Mouse (Mus musculus) ES-E14 (cell line): ENCODE data around the gene Thap11. TPM values are rescaled to one million over a fixed set of nuclear protein-coding genes. Genes with fewer than 3 reads are reported as not detected.

ENCODE experiments used
- DNase-seq: peaks from one replicate; pipeline ENCODE4 v3.0.0-alpha.2; 2013; ENCODE audit warnings: low read depth, low spot score
- H3K27ac ChIP-seq: 2 replicates; pipeline ENCODE4 v1.5.1; 2012; ENCODE audit warnings: low read depth, mild to moderate bottlenecking, low read length, moderate library complexity, mixed read lengths; ENCODE audit not compliant: poor library complexity, insufficient read depth, severe bottlenecking
- H3K36me3 ChIP-seq: 2 replicates; pipeline ENCODE4 v1.6.1; 2012; ENCODE audit warnings: mild to moderate bottlenecking, low read length, moderate library complexity, mixed read lengths; ENCODE audit not compliant: control insufficient read depth, poor library complexity, insufficient read depth, severe bottlenecking
- H3K4me1 ChIP-seq, 2 experiments: fragments of 150-350 bp in 1 of 2; sonication (generic) in 1 of 2; 2 replicates each; pipeline ENCODE4 v1.6.1; 2012; ENCODE audit warnings: low read length in 2 of 2, mild to moderate bottlenecking in 1 of 2, mixed read lengths in 1 of 2; ENCODE audit not compliant: control insufficient read depth in 2 of 2, insufficient read depth in 2 of 2, poor library complexity in 1 of 2
- H3K4me3 ChIP-seq, 2 experiments: fragments of 150-350 bp in 1 of 2; sonication (generic) in 1 of 2; 2 replicates each; pipeline ENCODE4 v1.5.1; 2012; ENCODE audit warnings: low read length in 2 of 2, low read depth in 1 of 2, mild to moderate bottlenecking in 1 of 2, mixed read lengths in 1 of 2; ENCODE audit not compliant: insufficient read depth in 1 of 2, poor library complexity in 1 of 2, severe bottlenecking in 1 of 2
- H3K9ac ChIP-seq: 2 replicates; pipeline ENCODE4 v1.6.1; 2012; ENCODE audit warnings: low read depth, mild to moderate bottlenecking, low read length, mixed read lengths; ENCODE audit not compliant: poor library complexity, insufficient read depth, severe bottlenecking
- H3K9me3 ChIP-seq: fragments of 150-350 bp; sonication (generic); 2 replicates; pipeline ENCODE4 v1.6.1; 2012; ENCODE audit warnings: low read depth, mild to moderate bottlenecking, low read length; ENCODE audit not compliant: control insufficient read depth, insufficient read depth
- CHD2 ChIP-seq: IDR thresholded peaks from 2 replicates; pipeline ENCODE4 v1.6.1; 2014; ENCODE audit warnings: mild to moderate bottlenecking, low read depth, low read length, inconsistent platforms
- HCFC1 ChIP-seq: IDR thresholded peaks from 2 replicates; pipeline ENCODE4 v1.6.1; 2012; ENCODE audit warnings: low read length, inconsistent platforms, borderline replicate concordance; ENCODE audit not compliant: insufficient read depth
- MAFK ChIP-seq: IDR thresholded peaks from 2 replicates; pipeline ENCODE4 v1.6.1; 2014; ENCODE audit warnings: mild to moderate bottlenecking, low read depth, low read length, inconsistent platforms; ENCODE audit not compliant: insufficient read depth
- ZC3H11A ChIP-seq: IDR thresholded peaks from 2 replicates; pipeline ENCODE4 v1.6.1; 2012; ENCODE audit warnings: low read depth, mild to moderate bottlenecking, inconsistent platforms, low read length, borderline replicate concordance
- ZNF384 ChIP-seq: IDR thresholded peaks from 2 replicates; pipeline ENCODE4 v1.6.1; 2012; ENCODE audit warnings: low read depth, low read length, inconsistent platforms
- in situ Hi-C, 2 experiments: fragments of 600-800 bp; cut with MboI; formaldehyde crosslinking; loops; one replicate each; pipeline ENCODE4 v1.15.1; 2025; ENCODE audit warnings: low sequenced_read_pairs in 2 of 2, inconsistent platforms in 1 of 2; ENCODE audit not compliant: unreplicated experiment in 2 of 2
- total RNA-seq: library from RNA; depleted of rRNA; stranded (reverse); fragments of 300-350 nt; gene quantifications from 2 replicates; pipeline ENCODE4 v1.2.3, GENCODE M21; 2012

Thap11 gene
- total RNA-seq, 1 experiment: 52.5 TPM

DNA sequence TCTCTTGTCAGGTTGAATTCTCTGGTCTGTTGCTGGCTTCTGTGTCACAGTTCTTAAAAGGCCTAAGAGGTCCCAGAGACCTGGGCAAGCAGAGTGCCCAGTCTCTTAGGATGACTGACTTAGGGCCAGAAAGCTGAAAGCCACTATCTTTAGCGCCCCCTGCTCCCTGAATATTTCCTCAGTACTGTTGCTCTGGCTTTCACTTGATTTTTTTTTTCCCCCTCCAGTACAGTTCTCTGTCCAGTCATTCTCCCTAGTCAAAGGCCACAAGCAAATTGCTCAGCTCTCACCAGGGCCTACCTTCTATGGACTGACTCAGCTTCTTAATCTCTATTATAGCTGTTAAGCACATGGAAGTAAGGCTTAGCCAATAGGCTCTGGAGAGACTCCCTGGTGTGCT is 7.0 kb downstream of the Thap11 start:
- H3K9ac ChIP-seq: peak overlapping the region; percentile 98; the same call in 1 of the 2 replicates
- no peak for DNase-seq
- peaks cover 17% of the 10 kb centered on the region for H3K36me3 ChIP-seq
- peaks cover 13% of the 10 kb centered on the region in 2 experiments for H3K4me1 ChIP-seq
- peak overlapping the region; percentile 94 to 98 for H3K4me3 ChIP-seq
- no peaks in the 10 kb centered on the region for H3K9me3 ChIP-seq
- no peak for TF ChIP-seq ZNF384
- no peak for TF ChIP-seq HCFC1
- no peak for TF ChIP-seq MAFK
- TF ChIP-seq ZC3H11A: no peak
- TF ChIP-seq CHD2: no peak
- no peak overlapping the region for H3K27ac ChIP-seq
- in situ Hi-C loops: no loop called here

GRCm38 (mm10) chr8:105866364-105867029 is 11.6 kb downstream of the Thap11 start:
- Histone ChIP-seq H3K9ac (peak overlapping the region; percentile 47; the same call in 1 of the 2 replicates), H3K36me3 (peaks cover 47% of the 10 kb centered on the region), H3K27ac (no peak overlapping the region; the same call in 1 of the 2 replicates), H3K9me3 (no peaks in the 10 kb centered on the region), H3K4me1 (peaks cover 12 to 30% of the 10 kb centered on the region in 2 experiments), H3K4me3 (no peak overlapping the region)
- no peak for DNase-seq
- in situ Hi-C loops: no loop called here
- TF ChIP-seq HCFC1 (no peak), CHD2 (no peak), MAFK (no peak), ZNF384 (no peak), ZC3H11A (no peak)

GRCm38 (mm10) chr8:105874301-105874700 is 19.4 kb downstream of the Thap11 start:
- peaks cover 50% of the 10 kb centered on the region for H3K36me3 ChIP-seq
- no peak overlapping the region for H3K27ac ChIP-seq
- H3K9ac ChIP-seq: no peak overlapping the region
- no peak for DNase-seq
- no peak overlapping the region for H3K4me3 ChIP-seq
- TF ChIP-seq ZNF384 (no peak), MAFK (no peak), HCFC1 (no peak), CHD2 (no peak), ZC3H11A (no peak)
- no peaks in the 10 kb centered on the region for H3K9me3 ChIP-seq
- H3K4me1 ChIP-seq: peaks cover 1% of the 10 kb centered on the region in 2 experiments; a peak in 2 of 4 replicates
- in situ Hi-C loops: no loop called here

- TF ChIP-seq HCFC1 (peak; percentile 88), MAFK (no peak)
- Histone ChIP-seq H3K9ac (peak within 1 kb of the TSS; percentile 88), H3K4me3 (peak within 1 kb of the TSS; percentile 80 to 86), H3K27ac (no peak within 1 kb of the TSS), H3K9me3 (no peaks in the 10 kb centered on the region), H3K36me3 (peaks cover 27% of the 10 kb centered on the region), H3K4me1 (peaks cover 4 to 6% of the 10 kb centered on the region in 2 experiments; a peak in 2 of 4 replicates)
- in situ Hi-C loops: no loop called here
- peak; percentile 81 for DNase-seq
Observed at GRCm38 (mm10) chr8:105880754-105881520, 26.0 kb downstream of the Thap11 start, which contains the start of gene Edc4. Gene Edc4, plus strand, starts transcription at chr8:105880881.
